Mouse (Mus musculus) MEL (cell line): ENCODE data around the gene Kcng4.

Source experiments
- CTCF ChIP-seq, 3 experiments: IDR thresholded peaks in 2 of 3; conservative IDR thresholded peaks in 1 of 3; 2 replicates each; pipeline ENCODE4 v1.5.1; 2011 to 2012; ENCODE audit warnings: low read length in 3 of 3, low read depth in 2 of 3, mild to moderate bottlenecking in 2 of 3, improper control_type of control experiment in 1 of 3, inconsistent platforms in 1 of 3, mixed read lengths in 1 of 3, moderate library complexity in 1 of 3; ENCODE audit not compliant: control insufficient read depth in 1 of 3, insufficient read depth in 1 of 3, poor library complexity in 1 of 3, severe bottlenecking in 1 of 3
- E2F4 ChIP-seq: IDR thresholded peaks from 2 replicates; pipeline ENCODE4 v1.6.1; 2011; ENCODE audit warnings: low read depth, low read length, improper control_type of control experiment, borderline replicate concordance
- EP300 ChIP-seq, 2 experiments: IDR thresholded peaks; 2 replicates each; pipeline ENCODE4 v1.6.1; 2011; ENCODE audit warnings: improper control_type of control experiment in 2 of 2, low read length in 2 of 2, low read depth in 1 of 2, mild to moderate bottlenecking in 1 of 2

DNA sequence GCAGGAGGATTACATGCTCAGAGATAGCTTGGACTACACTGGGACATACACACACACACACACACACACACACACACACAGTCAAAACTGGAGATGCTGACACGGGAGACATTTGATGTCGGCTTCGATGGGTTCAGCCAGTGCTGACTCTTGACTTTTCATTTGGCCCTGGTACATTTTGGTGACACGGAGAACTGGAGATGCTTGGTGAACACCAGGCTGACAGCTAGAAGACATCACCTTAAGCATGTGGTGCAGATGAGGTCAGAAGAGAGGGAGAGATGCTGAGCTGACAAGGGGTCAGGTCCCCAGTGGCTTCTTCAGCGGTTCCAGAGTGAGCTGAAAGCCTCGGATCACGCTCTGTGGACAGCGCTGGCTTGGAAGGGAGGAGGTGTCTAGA lies 12.4 kb downstream of the Kcng4 start:
- TF ChIP-seq EP300 (IDR thresholded peaks at IDR 0.05; ENCODE audit: low read depth in 1 of 2, low read length in 2 of 2), result no peak
- TF ChIP-seq CTCF (IDR thresholded peaks at IDR 0.05 in 2 of 3, conservative IDR thresholded peaks at IDR 0.05 in 1 of 3; ENCODE audit: control insufficient read depth in 1 of 3, insufficient read depth in 1 of 3, low read depth in 2 of 3, low read length in 3 of 3, poor library complexity in 1 of 3, severe bottlenecking in 1 of 3), result no peak
- no peak for TF ChIP-seq E2F4
